21 mouse cellular contexts compared by ENCODE assay signal in genomic region chr7:125574832-125575231, GRCm38 (mm10). TPM values are rescaled to one million over a fixed set of nuclear protein-coding genes. Genes with fewer than 3 reads are reported as not detected.
DNase-seq lines count a peak whose midpoint lies in the region; ATAC-seq lines count a peak whose summit lies in the region.
"Had no signal": no experiment of that assay in that cellular context is flagged by ENCODE, and none has a peak within 500 bp of the region (broad histone marks: within the 10 kb centered on the region; RNA-seq: fewer than 3 reads in every experiment).

No protein-coding gene starts in this region.

- peaks cover 66% of the 10 kb centered on the region for H3K36me3 ChIP-seq in macrophage (ENCODE audit: inconsistent target)
- no peaks in the 10 kb centered on the region; the same call in none of the 2 replicates for H3K36me3 ChIP-seq in stomach, embryonic 14.5 days (ENCODE audit: control insufficient read depth, insufficient read depth, low read length)
- 0 out of 2 replicates have a peak, but pooled peaks cover 8% of the 10 kb centered on the region for H3K36me3 ChIP-seq in stomach, embryonic 16.5 days (ENCODE audit: control insufficient read depth, insufficient read depth, low read length)
- H3K36me3 ChIP-seq: embryonic facial prominence, embryonic 10.5 days; forebrain, embryonic 15.5 days had no signal

- H3K4me2 ChIP-seq in stomach, embryonic 14.5 days (replicated peaks; ENCODE audit: low read depth, low read length), result no peak overlapping the region
- no peak overlapping the region for H3K4me2 ChIP-seq in stomach, embryonic 16.5 days (ENCODE audit: low read depth, low read length)
- H3K4me2 ChIP-seq: embryonic facial prominence, embryonic 12.5 days; forebrain, embryonic 13.5 days; forebrain, embryonic 15.5 days had no signal

- H3K9me3 ChIP-seq in stomach, embryonic 14.5 days (ENCODE audit: control insufficient read depth, low read depth, low read length), result no peaks in the 10 kb centered on the region
- H3K9me3 ChIP-seq in stomach, embryonic 16.5 days (replicated peaks; ENCODE audit: control insufficient read depth, low read length), result no peaks in the 10 kb centered on the region
- H3K9me3 ChIP-seq: embryonic facial prominence, embryonic 10.5 days; embryonic facial prominence, embryonic 12.5 days; forebrain, embryonic 13.5 days; forebrain, embryonic 15.5 days had no signal

- no peak overlapping the region for H3K4me3 ChIP-seq in macrophage (ENCODE audit: inconsistent target)
- no peak overlapping the region for H3K4me3 ChIP-seq in stomach, embryonic 14.5 days (ENCODE audit: low read depth, low read length)
- no peak overlapping the region for H3K4me3 ChIP-seq in stomach, embryonic 16.5 days (replicated peaks; ENCODE audit: low read length)
- H3K4me3 ChIP-seq: embryonic facial prominence, embryonic 10.5 days; embryonic facial prominence, embryonic 12.5 days; forebrain, embryonic 13.5 days; forebrain, embryonic 15.5 days had no signal

- H3K27ac ChIP-seq in macrophage, result peak overlapping the region; percentile 65; the same call in 1 of the 2 replicates
- H3K27ac ChIP-seq in stomach, embryonic 14.5 days (ENCODE audit: low read length), result peak overlapping the region; percentile 16; the same call in 1 of the 2 replicates
- peak overlapping the region; percentile 81; the same call in 1 of the 2 replicates for H3K27ac ChIP-seq in stomach, embryonic 16.5 days (ENCODE audit: low read length)
- H3K27ac ChIP-seq: embryonic facial prominence, embryonic 10.5 days; embryonic facial prominence, embryonic 12.5 days; forebrain, embryonic 13.5 days; forebrain, embryonic 15.5 days had no signal

- no peak overlapping the region for H3K9ac ChIP-seq in stomach, embryonic 14.5 days (replicated peaks; ENCODE audit: low read depth, low read length)
- no peak overlapping the region for H3K9ac ChIP-seq in stomach, embryonic 16.5 days (ENCODE audit: low read length)
- H3K9ac ChIP-seq: embryonic facial prominence, embryonic 12.5 days; forebrain, embryonic 13.5 days; forebrain, embryonic 15.5 days; forebrain, postnatal 0 days had no signal

- H3K4me1 ChIP-seq in stomach, embryonic 14.5 days (ENCODE audit: control insufficient read depth, insufficient read depth, low read length), result peaks cover 18% of the 10 kb centered on the region; the same call in 1 of the 2 replicates
- H3K4me1 ChIP-seq in stomach, embryonic 16.5 days (ENCODE audit: control insufficient read depth, insufficient read depth, low read length), result peaks cover 35% of the 10 kb centered on the region

- 88% methylated on average over 3 of the region's 3 CpGs for WGBS in macrophage (ENCODE audit: missing documents)
- 73% methylated on average over 3 of the region's 3 CpGs for WGBS in stomach, embryonic 14.5 days
- WGBS in stomach, embryonic 16.5 days, result 82% methylated on average over 3 of the region's 3 CpGs

- peak; percentile 91 for DNase-seq in heart, adult 11 months
- no peak for DNase-seq in heart, postnatal 10 days
- DNase-seq in cerebellum, adult 9-11 months, result no peak
- no peak for DNase-seq in retina, postnatal 1 day
- no peak for DNase-seq in kidney, adult 9 months
- DNase-seq: adrenal gland, adult 8-10 months; adrenal gland, postnatal 14 days; cerebellum, adult 11 months; cerebellum, adult 18-20 months; cerebellum, adult 8-10 months; cerebellum, postnatal 10 days; cerebellum, postnatal 25 days; forebrain, postnatal 0 days had no signal

- no peak for ATAC-seq in stomach, embryonic 14.5 days (ENCODE audit: insufficient number of reproducible peaks, insufficient read depth, low FRiP score, low read depth)
- ATAC-seq in stomach, embryonic 16.5 days (ENCODE audit: insufficient read depth, low FRiP score), result no peak
- ATAC-seq: forebrain, embryonic 13.5 days; forebrain, embryonic 15.5 days; forebrain, postnatal 0 days had no signal

- intact Hi-C loops in heart, postnatal 10 days (cut with DNase I), result no loop called here

- H3K79me2 ChIP-seq in macrophage (ENCODE audit: inconsistent target), result no peaks in the 10 kb centered on the region; the same call in 1 of the 2 replicates

- no peaks in the 10 kb centered on the region for H3K27me3 ChIP-seq in stomach, embryonic 14.5 days (ENCODE audit: control insufficient read depth, insufficient read depth, low read length)
- no peaks in the 10 kb centered on the region for H3K27me3 ChIP-seq in stomach, embryonic 16.5 days (ENCODE audit: control insufficient read depth, insufficient read depth, low read length)
- H3K27me3 ChIP-seq: embryonic facial prominence, embryonic 12.5 days; forebrain, embryonic 13.5 days; forebrain, embryonic 15.5 days had no signal

RNA-seq across cellular contexts. Expression of gene Il4ra, which starts 22.9 kb away (rescaled TPM):
- total RNA-seq in heart, postnatal 10 days (2021), result 10 to 100 TPM; 25.1 to 29.6 TPM
- total RNA-seq in macrophage (2018; cell fraction: chromatin; rRNA removed), result 1,000 to 10,000 TPM in 1 of 26 experiments, 100 to 1,000 TPM in 25; 132 to 1,109 (median 198) TPM
- 100 to 1,000 TPM in 14 of 26 experiments, 10 to 100 TPM in 12; 66.1 to 266 (median 101) TPM for total RNA-seq in macrophage (2018; cell fraction: cytosol; rRNA removed)
- 1,000 to 10,000 TPM in 1 of 26 experiments, 100 to 1,000 TPM in 25; 132 to 1,059 (median 192) TPM for total RNA-seq in macrophage (2018; cell fraction: nucleus; rRNA removed)
- polyA plus RNA-seq in macrophage (2018), result 95.1 to 123 TPM (median 99.7 TPM) in 3 replicates
- polyA plus RNA-seq in stomach, embryonic 14.5 days (2014; fragmentation: Nextera tagmentation; extraction: Ambion mirVana), result 6.3 and 7.2 TPM in 2 replicates
- 12.3 and 13.8 TPM in 2 replicates for polyA plus RNA-seq in stomach, embryonic 16.5 days (2015; fragmentation: Nextera tagmentation; extraction: Ambion mirVana)

RNA-seq across cellular contexts. Expression of gene Il21r, which starts 28.4 kb away (rescaled TPM):
- total RNA-seq in heart, postnatal 10 days (2021), result under 1 TPM; 0.67 to 0.74 TPM
- total RNA-seq in macrophage (2018; cell fraction: chromatin; rRNA removed), result 100 to 1,000 TPM in 1 of 26 experiments, 10 to 100 TPM in 18, 1 to 10 TPM in 7; 2.1 to 103 (median 34.8) TPM
- 10 to 100 TPM; 11.9 to 91.3 (median 35.2) TPM for total RNA-seq in macrophage (2018; cell fraction: cytosol; rRNA removed)
- total RNA-seq in macrophage (2018; cell fraction: nucleus; rRNA removed), result 100 to 1,000 TPM in 7 of 26 experiments, 10 to 100 TPM in 19; 11.6 to 141 (median 56.9) TPM
- 34.1 to 93.4 TPM (median 46.8 TPM) in 3 replicates for polyA plus RNA-seq in macrophage (2018)
- polyA plus RNA-seq in stomach, embryonic 14.5 days (2014; fragmentation: Nextera tagmentation; extraction: Ambion mirVana), result 0.46 and 0.49 TPM in 2 replicates
- 0.45 and 0.70 TPM in 2 replicates for polyA plus RNA-seq in stomach, embryonic 16.5 days (2015; fragmentation: Nextera tagmentation; extraction: Ambion mirVana)
- total RNA-seq: MEL had no signal

Comparison
In these comparisons a context has a peak if more than half of its experiments do, and no peak if none do; other contexts are left out.
1. H3K27ac ChIP-seq: peak in every context shown above with its lines; median percentile 81 in stomach, embryonic 16.5 days; 65 in macrophage; 16 in stomach, embryonic 14.5 days.
2. RNA of gene Il21r, which starts 28.4 kb away (polyA plus RNA-seq): 34.1 to 93.4 TPM in macrophage; 0.45 to 0.70 TPM in stomach, embryonic 16.5 days and 0.46 to 0.49 TPM in stomach, embryonic 14.5 days; every median in the first group is over 10 times any median in the second.